In genomic region chr1:76194844-76195243, GRCm38 (mm10) we compare ENCODE assay signal across 13 mouse cellular contexts.
A peak's percentile ranks its signal among the peaks of the same experiment; 100 is the strongest.
DNase-seq lines count a peak whose midpoint lies in the region; ATAC-seq and TF ChIP-seq lines count a peak whose summit lies in the region.
"Had no signal": no experiment of that assay in that cellular context is flagged by ENCODE, and none has a peak within 500 bp of the region (broad histone marks: within the 10 kb centered on the region; RNA-seq: fewer than 3 reads in every experiment).

No protein-coding gene starts in this region.

- H3K9me3 ChIP-seq in forebrain, embryonic 14.5 days (replicated peaks; ENCODE audit: control insufficient read depth, low read length): no peaks in the 10 kb centered on the region
- H3K9me3 ChIP-seq in forebrain, embryonic 12.5 days: no peaks in the 10 kb centered on the region
- H3K9me3 ChIP-seq in liver, embryonic 12.5 days (replicated peaks): no peaks in the 10 kb centered on the region
- no peaks in the 10 kb centered on the region for H3K9me3 ChIP-seq in heart, embryonic 16.5 days (replicated peaks; ENCODE audit: control insufficient read depth, low read length)
- H3K9me3 ChIP-seq in midbrain, embryonic 10.5 days (replicated peaks): no peaks in the 10 kb centered on the region
- H3K9me3 ChIP-seq: limb, embryonic 12.5 days; stomach, embryonic 15.5 days had no signal

- no peak overlapping the region for H3K4me3 ChIP-seq in forebrain, embryonic 14.5 days (ENCODE audit: low read depth, low read length)
- H3K4me3 ChIP-seq in forebrain, embryonic 12.5 days (replicated peaks): no peak overlapping the region
- H3K4me3 ChIP-seq in liver, adult 2 months (ENCODE audit: insufficient read depth, low read depth, low read length): no peak overlapping the region
- no peak overlapping the region for H3K4me3 ChIP-seq in liver, embryonic 12.5 days
- no peak overlapping the region for H3K4me3 ChIP-seq in heart, embryonic 16.5 days (ENCODE audit: low read length)
- H3K4me3 ChIP-seq in midbrain, embryonic 10.5 days: no peak overlapping the region
- H3K4me3 ChIP-seq: limb, embryonic 12.5 days; stomach, embryonic 15.5 days had no signal

- TF ChIP-seq CTCF in liver, adult 2 months (IDR thresholded peaks at IDR 0.05; ENCODE audit: low read depth, low read length): no peak

- no peak overlapping the region for H3K9ac ChIP-seq in forebrain, embryonic 14.5 days (ENCODE audit: low read length)
- H3K9ac ChIP-seq in forebrain, embryonic 12.5 days: no peak overlapping the region
- H3K9ac ChIP-seq in liver, adult 2 months (ENCODE audit: low read depth, low read length): no peak overlapping the region
- no peak overlapping the region for H3K9ac ChIP-seq in liver, embryonic 12.5 days
- no peak overlapping the region for H3K9ac ChIP-seq in heart, embryonic 16.5 days (ENCODE audit: low read length)
- H3K9ac ChIP-seq: limb, embryonic 12.5 days; stomach, embryonic 15.5 days had no signal

- DNase-seq in forebrain, embryonic 14.5 days (ENCODE audit: low spot score): peak; percentile 41
- peak; percentile 9 for DNase-seq in liver, adult 2 months (ENCODE audit: extremely low read depth, low read depth, low spot score)
- DNase-seq in lung, postnatal 14 days: peak; percentile 9
- DNase-seq in T-cell, adult 2 months (ENCODE audit: low spot score): no peak
- DNase-seq in midbrain, embryonic 10.5 days (ENCODE audit: low spot score): no peak
- DNase-seq: cerebellum, adult 11-12 months had no signal

- 48% methylated on average over 4 of the region's 4 CpGs for WGBS in forebrain, embryonic 14.5 days
- 78% methylated on average over 4 of the region's 4 CpGs for WGBS in forebrain, embryonic 12.5 days
- WGBS in liver, adult 2 months: 62% methylated on average over 4 of the region's 4 CpGs
- 73% methylated on average over 4 of the region's 4 CpGs for WGBS in liver, embryonic 12.5 days (ENCODE audit: insufficient replicate concordance)
- WGBS in heart, embryonic 16.5 days: 30% methylated on average over 4 of the region's 4 CpGs
- 85% methylated on average over 4 of the region's 4 CpGs for WGBS in midbrain, embryonic 10.5 days

- no peaks in the 10 kb centered on the region for H3K79me2 ChIP-seq in liver, adult 2 months (ENCODE audit: control insufficient read depth, insufficient read depth, low read length)

- no peaks in the 10 kb centered on the region for H3K36me3 ChIP-seq in forebrain, embryonic 14.5 days (ENCODE audit: control insufficient read depth, insufficient read depth, low read length)
- no peaks in the 10 kb centered on the region for H3K36me3 ChIP-seq in forebrain, embryonic 12.5 days (replicated peaks)
- H3K36me3 ChIP-seq in liver, adult 2 months (ENCODE audit: control insufficient read depth, insufficient read depth, low read length): no peaks in the 10 kb centered on the region
- no peaks in the 10 kb centered on the region for H3K36me3 ChIP-seq in liver, embryonic 12.5 days
- no peaks in the 10 kb centered on the region for H3K36me3 ChIP-seq in heart, embryonic 16.5 days (ENCODE audit: control insufficient read depth, insufficient read depth)
- H3K36me3 ChIP-seq in midbrain, embryonic 10.5 days: no peaks in the 10 kb centered on the region
- H3K36me3 ChIP-seq: limb, embryonic 12.5 days; stomach, embryonic 15.5 days had no signal

- TF ChIP-seq POLR2A in liver, adult 2 months (IDR thresholded peaks at IDR 0.05; ENCODE audit: extremely low read depth, insufficient read depth, low read length): no peak

- no peak overlapping the region for H3K4me2 ChIP-seq in forebrain, embryonic 14.5 days (ENCODE audit: low read length)
- no peak overlapping the region for H3K4me2 ChIP-seq in forebrain, embryonic 12.5 days
- no peak overlapping the region for H3K4me2 ChIP-seq in liver, embryonic 12.5 days
- H3K4me2 ChIP-seq in heart, embryonic 16.5 days (ENCODE audit: low read depth, low read length): no peak overlapping the region
- H3K4me2 ChIP-seq: limb, embryonic 12.5 days; stomach, embryonic 15.5 days had no signal

- no peak overlapping the region for H3K27ac ChIP-seq in forebrain, embryonic 14.5 days (ENCODE audit: low read depth, low read length)
- no peak overlapping the region for H3K27ac ChIP-seq in forebrain, embryonic 12.5 days
- H3K27ac ChIP-seq in liver, adult 2 months (replicated peaks; ENCODE audit: insufficient read depth, low read depth, low read length): no peak overlapping the region
- H3K27ac ChIP-seq in liver, embryonic 12.5 days: no peak overlapping the region
- peak overlapping the region; percentile 36 for H3K27ac ChIP-seq in heart, embryonic 16.5 days (ENCODE audit: low read length)
- H3K27ac ChIP-seq in midbrain, embryonic 10.5 days (replicated peaks): no peak overlapping the region
- H3K27ac ChIP-seq: limb, embryonic 12.5 days; macrophage; stomach, embryonic 15.5 days had no signal

- no peaks in the 10 kb centered on the region for H3K27me3 ChIP-seq in forebrain, embryonic 14.5 days (replicated peaks; ENCODE audit: control insufficient read depth, insufficient read depth, low read length)
- H3K27me3 ChIP-seq in forebrain, embryonic 12.5 days: no peaks in the 10 kb centered on the region
- H3K27me3 ChIP-seq in liver, adult 2 months (ENCODE audit: control insufficient read depth, insufficient read depth, low read length): no peaks in the 10 kb centered on the region
- H3K27me3 ChIP-seq in liver, embryonic 12.5 days (replicated peaks): no peaks in the 10 kb centered on the region
- no peaks in the 10 kb centered on the region for H3K27me3 ChIP-seq in heart, embryonic 16.5 days (ENCODE audit: control insufficient read depth, insufficient read depth, low read length)
- H3K27me3 ChIP-seq in midbrain, embryonic 10.5 days (ENCODE audit: low read depth, poor library complexity, severe bottlenecking): no peaks in the 10 kb centered on the region
- H3K27me3 ChIP-seq: limb, embryonic 12.5 days; stomach, embryonic 15.5 days had no signal

- no peaks in the 10 kb centered on the region for H3K4me1 ChIP-seq in forebrain, embryonic 14.5 days (ENCODE audit: control insufficient read depth, insufficient read depth, low read length)
- no peaks in the 10 kb centered on the region for H3K4me1 ChIP-seq in forebrain, embryonic 12.5 days
- H3K4me1 ChIP-seq in liver, adult 2 months (ENCODE audit: control insufficient read depth, insufficient read depth, low read length): no peaks in the 10 kb centered on the region
- H3K4me1 ChIP-seq in liver, embryonic 12.5 days: no peaks in the 10 kb centered on the region
- peaks cover 14% of the 10 kb centered on the region for H3K4me1 ChIP-seq in heart, embryonic 16.5 days (ENCODE audit: control insufficient read depth, insufficient read depth, low read length)
- no peaks in the 10 kb centered on the region for H3K4me1 ChIP-seq in midbrain, embryonic 10.5 days
- H3K4me1 ChIP-seq: stomach, embryonic 15.5 days had no signal

- no peak for ATAC-seq in forebrain, embryonic 14.5 days
- no peak for ATAC-seq in forebrain, embryonic 12.5 days (ENCODE audit: low FRiP score)
- no peak for ATAC-seq in liver, embryonic 12.5 days
- peak; percentile 76; the same call in 1 of the 2 replicates for ATAC-seq in heart, embryonic 16.5 days (replicated peaks; ENCODE audit: extremely low read depth, insufficient read depth, low FRiP score)
- ATAC-seq: inflammation-experienced regulatory T-cells, adult 6 months had no signal

Comparison
In these comparisons a context has a peak if more than half of its experiments do, and no peak if none do; other contexts are left out.
1. DNase-seq: peak in forebrain, embryonic 14.5 days (single experiment), liver, adult 2 months (single experiment) and lung, postnatal 14 days (single experiment); none in T-cell, adult 2 months (single experiment) and midbrain, embryonic 10.5 days (single experiment).